Mouse (Mus musculus) CH12.LX (cell line): ENCODE measurements around the gene Tank. TPM values are rescaled to one million over a fixed set of nuclear protein-coding genes. Genes with fewer than 3 reads are reported as not detected.

Experiments used
- DNase-seq: peaks from one replicate; pipeline ENCODE4 v3.0.0-alpha.2; 2013; ENCODE audit errors: extremely low read depth
- H3K27ac ChIP-seq: 2 replicates; pipeline ENCODE4 v1.5.1; 2012; ENCODE audit warnings: low read depth, mild to moderate bottlenecking, control low read depth, moderate library complexity; ENCODE audit not compliant: insufficient read depth
- H3K27me3 ChIP-seq: replicated peaks from 2 replicates; pipeline ENCODE3; 2012; ENCODE audit warnings: inconsistent platforms
- H3K36me3 ChIP-seq, 2 experiments: replicated peaks in 1 of 2; 2 replicates each; pipeline versions ENCODE3 to v1.6.1; 2012; ENCODE audit warnings: inconsistent platforms in 1 of 2, low read length in 1 of 2, mild to moderate bottlenecking in 1 of 2, mixed read lengths in 1 of 2, moderate library complexity in 1 of 2; ENCODE audit not compliant: control insufficient read depth in 1 of 2, insufficient read depth in 1 of 2
- H3K4me1 ChIP-seq, 2 experiments: 2 replicates each; pipeline ENCODE4 v1.6.1; 2012; ENCODE audit warnings: inconsistent platforms in 1 of 2, moderate library complexity in 1 of 2; ENCODE audit not compliant: insufficient read depth in 2 of 2, control insufficient read depth in 1 of 2
- H3K4me2 ChIP-seq: 2 replicates; pipeline ENCODE4 v1.6.1; 2012; ENCODE audit warnings: low read depth, mild to moderate bottlenecking, control low read depth; ENCODE audit not compliant: poor library complexity, insufficient read depth, severe bottlenecking
- H3K4me3 ChIP-seq, 3 experiments: fragments of 150-350 bp in 1 of 3; sonication (generic) in 1 of 3; replicated peaks in 1 of 3; 2 replicates each; pipeline versions ENCODE3 to v1.5.1; 2011 to 2012; ENCODE audit warnings: low read depth in 2 of 3, low read length in 2 of 3, mild to moderate bottlenecking in 2 of 3, moderate library complexity in 2 of 3, control low read depth in 1 of 3, improper control_type of control experiment in 1 of 3, inconsistent platforms in 1 of 3, mixed read lengths in 1 of 3; ENCODE audit not compliant: poor library complexity in 1 of 3
- H3K79me2 ChIP-seq: replicated peaks from 2 replicates; pipeline ENCODE4 v1.6.1; 2012; ENCODE audit warnings: mild to moderate bottlenecking, moderate library complexity; ENCODE audit not compliant: control insufficient read depth, poor library complexity, insufficient read depth, severe bottlenecking; ENCODE audit errors: extremely low read depth
- H3K9ac ChIP-seq: 2 replicates; pipeline ENCODE4 v1.6.1; 2012; ENCODE audit warnings: low read depth, mild to moderate bottlenecking, control low read depth, moderate library complexity; ENCODE audit not compliant: insufficient read depth
- H3K9me3 ChIP-seq: replicated peaks from 2 replicates; pipeline ENCODE3; 2012; ENCODE audit warnings: low read length, inconsistent platforms, mixed read lengths
- BHLHE40 ChIP-seq: IDR thresholded peaks from 2 replicates; pipeline ENCODE4 v1.6.1; 2011; ENCODE audit warnings: mild to moderate bottlenecking, low read depth, low read length, improper control_type of control experiment
- CHD2 ChIP-seq: IDR thresholded peaks from 2 replicates; pipeline ENCODE4 v1.6.1; 2011; ENCODE audit warnings: low read length, improper control_type of control experiment
- CTCF ChIP-seq, 2 experiments: IDR thresholded peaks in 1 of 2; conservative IDR thresholded peaks in 1 of 2; 2 replicates each; pipeline ENCODE4 v1.5.1; 2011 to 2012; ENCODE audit warnings: low read depth in 2 of 2, low read length in 2 of 2, improper control_type of control experiment in 1 of 2, inconsistent platforms in 1 of 2, mild to moderate bottlenecking in 1 of 2, moderate library complexity in 1 of 2
- GABPA ChIP-seq: IDR thresholded peaks from 2 replicates; pipeline ENCODE4 v1.6.1; 2012; ENCODE audit warnings: low read depth, low read length, improper control_type of control experiment, inconsistent platforms; ENCODE audit not compliant: insufficient replicate concordance
- HCFC1 ChIP-seq: IDR thresholded peaks from 2 replicates; pipeline ENCODE4 v1.6.1; 2012; ENCODE audit warnings: low read depth, mild to moderate bottlenecking, inconsistent platforms, low read length, improper control_type of control experiment
- IRF4 ChIP-seq: IDR thresholded peaks from 2 replicates; pipeline ENCODE4 v1.6.1; 2014; ENCODE audit warnings: low read depth, mild to moderate bottlenecking, inconsistent platforms, low read length, improper control_type of control experiment
- JUN ChIP-seq: IDR thresholded peaks from 2 replicates; pipeline ENCODE4 v1.6.1; 2011; ENCODE audit warnings: low read depth, mild to moderate bottlenecking, low read length, improper control_type of control experiment, moderate library complexity; ENCODE audit not compliant: insufficient read depth
- MAFK ChIP-seq: IDR thresholded peaks from 2 replicates; pipeline ENCODE4 v1.6.1; 2011; ENCODE audit warnings: low read length, improper control_type of control experiment; ENCODE audit not compliant: insufficient replicate concordance
- MAZ ChIP-seq: IDR thresholded peaks from 2 replicates; pipeline ENCODE4 v1.6.1; 2012; ENCODE audit warnings: low read depth, mild to moderate bottlenecking, inconsistent platforms, low read length, improper control_type of control experiment, moderate library complexity
- MXI1 ChIP-seq: IDR thresholded peaks from 2 replicates; pipeline ENCODE4 v1.6.1; 2011; ENCODE audit warnings: mild to moderate bottlenecking, low read depth, low read length, improper control_type of control experiment
- MYC ChIP-seq: IDR thresholded peaks from 2 replicates; pipeline ENCODE4 v1.6.1; 2011; ENCODE audit warnings: low read depth, mild to moderate bottlenecking, improper control_type of control experiment, low read length
- NRF1 ChIP-seq: IDR thresholded peaks from 2 replicates; pipeline ENCODE4 v1.6.1; 2014; ENCODE audit warnings: low read depth, mild to moderate bottlenecking, inconsistent platforms, low read length, improper control_type of control experiment, moderate library complexity
- RCOR1 ChIP-seq: conservative IDR thresholded peaks from 2 replicates; pipeline ENCODE4 v1.6.1; 2012; ENCODE audit warnings: low read depth, mild to moderate bottlenecking, inconsistent platforms, low read length, improper control_type of control experiment
- SIN3A ChIP-seq: IDR thresholded peaks from 2 replicates; pipeline ENCODE4 v1.6.1; 2012; ENCODE audit warnings: low read length, improper control_type of control experiment, inconsistent platforms
- TCF12 ChIP-seq: IDR thresholded peaks from 2 replicates; pipeline ENCODE4 v1.6.1; 2014; ENCODE audit warnings: low read depth, mild to moderate bottlenecking, inconsistent platforms, low read length, improper control_type of control experiment
- USF2 ChIP-seq: conservative IDR thresholded peaks from 2 replicates; pipeline ENCODE4 v1.6.1; 2011; ENCODE audit warnings: low read depth, low read length, improper control_type of control experiment
- ZC3H11A ChIP-seq: IDR thresholded peaks from 2 replicates; pipeline ENCODE4 v1.6.1; 2012; ENCODE audit warnings: low read depth, mild to moderate bottlenecking, inconsistent platforms, low read length, improper control_type of control experiment
- ZNF384 ChIP-seq: IDR thresholded peaks from 2 replicates; pipeline ENCODE4 v1.6.1; 2012; ENCODE audit warnings: low read depth, low read length, improper control_type of control experiment, inconsistent platforms
- dilution Hi-C: fragments of 300-500 bp; cut with MboI; formaldehyde crosslinking; loops from 2 replicates; pipeline ENCODE4 v1.14.3; 2020; ENCODE audit warnings: low sequenced_read_pairs; ENCODE audit not compliant: extremely low pct_unique_long_range_greater_than_20kb, extremely low pct_ligation_motif_present
- in situ Hi-C: fragments of 300-500 bp; cut with MboI; formaldehyde crosslinking; loops from 3 replicates; pipeline ENCODE4 v1.14.3; 2019; ENCODE audit warnings: low sequenced_read_pairs, low pct_ligation_motif_present, low pct_unique_long_range_greater_than_20kb, mixed read lengths
- polyA plus RNA-seq: library from polyadenylated mRNA; unstranded; fragments of >175 nt; gene quantifications from 2 replicates; pipeline ENCODE4 v1.2.1, GENCODE M21; 2012; ENCODE audit warnings: low read depth; ENCODE audit not compliant: insufficient read length
- total RNA-seq, 2 experiments: library from RNA; depleted of rRNA; stranded (reverse); fragments of 300-350 nt in 1 of 2; fragments of >200 nt in 1 of 2; gene quantifications; 2 replicates each; pipeline ENCODE4 v1.2.3; 2012 to 2014

Tank gene
- total and polyA plus RNA-seq, 3 experiments: 45.7 to 152 (median 68.7) TPM

- Histone ChIP-seq H3K4me2 (peak overlapping the region; percentile 74), H3K79me2 (peaks cover 42% of the 10 kb centered on the region), H3K9ac (peak overlapping the region; percentile 66), H3K4me3 (peak overlapping the region; percentile 69 to 91 (median 88)), H3K9me3 (no peaks in the 10 kb centered on the region), H3K27me3 (no peaks in the 10 kb centered on the region), H3K36me3 (peaks cover 2 to 11% of the 10 kb centered on the region in 2 experiments), H3K4me1 (peaks cover 0 to 39% of the 10 kb centered on the region in 2 experiments; a peak in 2 of 4 replicates), H3K27ac (no peak overlapping the region)
- TF ChIP-seq ZNF384 (no peak), RCOR1 (no peak), JUN (no peak), IRF4 (no peak), CTCF (conservative IDR thresholded peaks at IDR 0.05 in 1 of 2, IDR thresholded peaks at IDR 0.05 in 1 of 2; ENCODE audit: low read depth in 2 of 2, low read length in 2 of 2) (no peak), TCF12 (no peak), MYC (no peak), USF2 (no peak), ZC3H11A (no peak)
- DNase-seq: no peak
- in situ Hi-C loops: no loop called here
- dilution Hi-C loops: no loop called here
Observed at GRCm38 (mm10) chr2:61580091-61580490, 1.7 kb downstream of the Tank start.

GRCm38 (mm10) chr2:61580555-61581080, 2.2 kb downstream of the Tank start:
- H3K4me3 ChIP-seq: peak overlapping the region; percentile 68 to 88 (median 69)
- DNase-seq: no peak
- H3K36me3 ChIP-seq: peaks cover 6 to 14% of the 10 kb centered on the region in 2 experiments
- dilution Hi-C loops (no loop called here), in situ Hi-C loops (no loop called here)
- peaks cover 47% of the 10 kb centered on the region for H3K79me2 ChIP-seq
- H3K27ac ChIP-seq: peak overlapping the region; percentile 72
- peaks cover 2% of the 10 kb centered on the region for H3K9me3 ChIP-seq
- peaks cover 0 to 37% of the 10 kb centered on the region in 2 experiments; a peak in 2 of 4 replicates for H3K4me1 ChIP-seq
- H3K27me3 ChIP-seq: no peaks in the 10 kb centered on the region
- TF ChIP-seq ZC3H11A (no peak), RCOR1 (no peak), MAZ (no peak), SIN3A (peak; percentile 60; the same call in 1 of the 2 replicates), MXI1 (peak; percentile 58; the same call in 1 of the 2 replicates), HCFC1 (no peak), MAFK (0 out of 2 replicates have a peak, but pooled peaks have one; percentile 9), GABPA (no peak), NRF1 (0 out of 2 replicates have a peak, but pooled peaks have one; percentile 39), BHLHE40 (no peak), CHD2 (no peak), JUN (no peak), TCF12 (no peak)
- H3K4me2 ChIP-seq: peak overlapping the region; percentile 41
- H3K9ac ChIP-seq: peak overlapping the region; percentile 66
